Mouse (Mus musculus) E14TG2a.4 (cell line): ENCODE measurements around the gene Ercc1.

Experiments
- CTCF ChIP-seq: conservative IDR thresholded peaks from 2 replicates; pipeline ENCODE4 v1.5.1; 2014; ENCODE audit warnings: low read length
- NANOG ChIP-seq: IDR thresholded peaks from 2 replicates; pipeline ENCODE4 v1.6.1; 2014; ENCODE audit warnings: borderline replicate concordance, low read length, mixed read lengths
- POU5F1 ChIP-seq: IDR thresholded peaks from 2 replicates; pipeline ENCODE4 v1.6.1; 2014; ENCODE audit warnings: low read length, borderline replicate concordance

- TF ChIP-seq CTCF (no peak), POU5F1 (no peak), NANOG (no peak)
Observed at GRCm38 (mm10) chr7:19354991-19355390, 10.4 kb downstream of the Ercc1 start.
